Mouse (Mus musculus) mouse trophoblast stem cell (cell line): ENCODE measurements around the gene Tomm20l.

Experiments used
- in situ Hi-C, 2 experiments: fragments of 300-500 bp; cut with MseI, MboI; formaldehyde crosslinking; loops; 2 replicates in 1 of 2; 3 replicates in 1 of 2; pipeline ENCODE4 v1.15.1; 2025

The Tomm20l gene

DNA sequence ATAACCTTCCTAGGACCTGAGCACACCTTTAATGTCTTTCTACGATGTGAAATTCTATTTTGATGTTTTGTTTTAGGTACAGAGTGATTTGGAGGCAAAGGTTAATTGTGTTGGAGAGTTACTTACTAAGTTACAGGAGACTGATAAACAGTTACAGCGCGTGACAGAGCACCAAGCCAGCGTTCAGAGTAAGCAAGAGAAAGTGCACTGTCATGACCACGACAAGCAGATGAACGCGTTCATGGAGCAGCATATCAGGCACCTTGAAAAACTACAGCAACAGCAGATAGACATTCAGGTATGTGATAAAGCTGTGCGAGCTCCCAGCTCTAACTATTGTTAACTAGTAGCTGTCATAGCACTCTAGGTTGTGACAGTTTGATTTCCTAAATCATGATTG lies 38.9 kb downstream of the Tomm20l start:
- in situ Hi-C loops, result no loop called here

DNA sequence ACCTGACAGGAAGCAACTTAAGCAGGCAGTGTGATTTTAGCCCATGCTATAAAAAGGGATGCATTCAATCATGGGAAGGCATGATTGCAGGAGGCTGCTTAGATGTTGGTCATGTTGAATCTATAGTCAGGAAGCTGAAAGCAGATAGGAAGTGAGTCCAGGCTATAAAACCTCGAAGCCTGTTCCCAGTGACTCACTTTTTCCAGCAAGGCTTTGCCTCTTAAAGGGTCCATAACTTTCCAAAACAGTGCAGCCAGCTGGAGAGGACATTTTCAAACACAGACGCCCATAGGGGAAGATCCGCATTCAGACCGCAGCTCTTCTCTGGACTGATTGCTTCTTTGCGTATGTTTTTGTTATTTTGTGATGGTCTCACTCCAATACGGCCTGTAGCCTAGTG lies 43.8 kb downstream of the Tomm20l start:
- in situ Hi-C loops, result no loop called here

DNA sequence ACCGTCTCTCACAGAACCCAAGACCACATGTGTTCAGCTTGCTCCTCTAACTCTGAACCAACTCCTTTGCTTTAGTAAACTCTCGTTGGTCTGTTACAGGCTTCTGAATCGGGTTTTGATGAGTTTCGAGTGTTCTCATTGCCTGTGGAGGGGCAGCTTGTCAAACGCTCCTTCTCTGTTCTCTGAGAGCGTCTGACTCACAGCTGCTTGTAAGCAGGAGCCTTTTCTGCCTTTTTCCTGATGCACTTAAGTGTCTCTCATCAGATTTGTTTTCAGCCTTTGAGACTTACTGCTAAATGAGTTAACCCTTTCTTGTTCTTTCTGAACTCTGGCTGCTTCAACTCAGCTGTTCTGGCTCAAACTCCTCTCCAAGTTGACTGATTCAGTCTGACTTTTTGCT lies 46.7 kb downstream of the Tomm20l start:
- in situ Hi-C loops, result no loop called here

DNA sequence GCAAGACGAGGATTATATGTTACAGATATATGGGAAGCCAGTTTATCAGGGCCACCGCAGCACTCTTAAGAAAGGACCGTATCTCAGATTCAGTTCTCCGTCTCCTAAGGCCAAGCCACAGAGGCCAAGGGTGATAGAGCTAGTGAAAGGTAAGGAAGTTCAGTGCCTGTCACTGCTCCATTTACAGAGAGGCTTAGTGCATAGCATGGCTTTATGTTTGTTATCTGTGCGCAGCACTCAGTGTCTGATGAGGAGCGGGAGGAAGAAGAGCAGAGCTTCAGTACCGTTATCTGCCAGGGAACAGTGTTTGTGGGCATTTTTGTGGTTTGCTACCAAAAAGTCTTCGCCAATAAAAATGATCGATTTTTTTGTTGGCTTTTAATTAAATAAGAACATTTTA lies 53.2 kb downstream of the Tomm20l start:
- in situ Hi-C loops, result no loop called here

DNA sequence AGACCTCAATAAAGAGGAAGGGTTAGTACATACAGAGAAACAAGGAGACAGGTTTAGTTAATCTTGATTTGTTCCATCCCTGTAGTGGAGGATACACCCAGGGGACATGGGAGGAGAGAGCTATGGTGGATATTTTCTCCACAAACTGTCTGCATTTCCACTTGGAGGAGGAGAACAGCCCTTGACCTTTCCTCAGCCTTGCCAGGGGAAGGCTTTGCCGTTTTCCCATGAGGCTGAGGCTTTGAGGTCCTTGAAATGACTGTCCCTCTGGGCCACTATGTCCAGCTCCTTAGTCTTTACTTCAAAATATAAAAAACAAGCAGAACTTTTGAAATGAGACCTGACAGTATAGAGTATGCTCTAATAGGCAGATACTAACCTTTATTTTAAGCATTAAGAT lies 58.7 kb downstream of the Tomm20l start:
- in situ Hi-C loops, result no loop called here
